Mouse (Mus musculus): ENCODE data around the gene Prkcz.

The Prkcz gene

DNA sequence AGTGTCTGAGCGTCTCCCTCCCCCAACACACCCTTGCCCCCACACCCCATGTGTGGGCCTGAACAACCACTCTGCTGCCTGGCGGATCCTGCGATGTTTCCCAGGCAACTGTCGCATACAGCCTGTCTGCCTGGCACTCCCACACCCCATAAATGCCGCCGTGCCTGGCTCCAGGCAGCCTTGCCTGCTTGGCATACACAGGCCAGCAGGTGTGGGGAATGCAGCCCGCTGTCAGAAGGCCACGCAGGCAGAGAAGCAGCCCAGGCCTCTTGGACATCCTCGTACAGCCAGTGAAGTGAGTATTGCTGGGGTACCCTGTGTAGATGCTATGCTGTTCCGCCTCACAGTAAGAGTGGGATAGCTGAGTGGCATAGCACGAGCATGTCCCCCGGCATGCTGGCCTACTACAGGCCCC, 114.5 kb downstream of the Prkcz start:
- in situ Hi-C loops (cut with MboI, MseI) = loop anchor here (5.0 kb wide), 2 partner anchors 39 to 149 kb away; no protein-coding TSS in a partner anchor

GRCm38 (mm10) chr4:155245770-155246492, 115.2 kb downstream of the Prkcz start:
- in situ Hi-C loops (cut with MboI, MseI) = loop anchor here (5.0 kb wide), 2 partner anchors 39 to 149 kb away; no protein-coding TSS in a partner anchor

GRCm38 (mm10) chr4:155243233-155243632, 117.9 kb downstream of the Prkcz start:
- in situ Hi-C loops (cut with MboI, MseI) = no loop called here

- in situ Hi-C loops (cut with MboI, MseI) = no loop called here
Measured at GRCm38 (mm10) chr4:155242292-155242691, 118.9 kb downstream of the Prkcz start.

DNA sequence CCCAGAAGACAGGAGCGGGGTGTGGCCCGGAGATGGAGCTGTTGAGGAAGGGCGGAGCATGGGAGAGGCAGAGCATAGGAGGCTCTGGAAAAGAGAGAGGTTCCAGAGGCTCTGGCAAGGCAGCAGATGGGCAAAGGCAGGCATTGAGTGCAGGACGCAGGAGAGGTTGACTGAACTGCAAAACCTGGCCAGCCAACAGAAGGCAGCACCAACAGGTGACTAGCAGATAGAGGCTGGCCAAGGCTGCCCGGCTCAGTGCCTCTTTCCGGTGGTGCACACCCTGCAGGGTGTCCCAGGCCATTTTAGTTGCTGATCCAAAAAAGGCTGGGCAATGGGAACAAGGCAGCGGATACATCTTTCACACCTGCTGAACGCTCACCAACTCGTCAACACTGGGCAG, 119.4 kb downstream of the Prkcz start:
- in situ Hi-C loops (cut with MboI, MseI) = no loop called here

- in situ Hi-C loops (cut with MboI, MseI) = no loop called here
Measured at GRCm38 (mm10) chr4:155239494-155239893, 121.7 kb downstream of the Prkcz start.

DNA sequence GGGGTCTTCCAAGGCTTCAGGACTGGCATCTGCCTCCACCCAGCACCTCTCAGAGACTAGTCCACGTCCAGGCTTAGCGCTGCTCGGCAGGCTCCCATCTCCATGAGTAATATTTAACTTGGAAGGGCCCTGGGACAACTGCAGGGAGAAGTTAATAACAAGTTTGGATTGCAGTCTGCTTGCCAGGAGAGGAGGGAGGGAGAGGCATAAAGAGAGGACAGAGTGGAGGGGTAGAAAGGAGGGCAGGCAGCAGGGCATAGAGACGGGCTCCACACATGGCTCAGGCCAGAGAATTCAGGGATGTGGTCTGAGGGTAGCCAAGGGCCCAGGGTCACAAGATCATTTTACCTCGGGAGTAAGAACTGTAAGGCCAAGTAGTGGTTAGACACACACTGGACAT, 122.9 kb downstream of the Prkcz start:
- in situ Hi-C loops (cut with MboI, MseI) = no loop called here

DNA sequence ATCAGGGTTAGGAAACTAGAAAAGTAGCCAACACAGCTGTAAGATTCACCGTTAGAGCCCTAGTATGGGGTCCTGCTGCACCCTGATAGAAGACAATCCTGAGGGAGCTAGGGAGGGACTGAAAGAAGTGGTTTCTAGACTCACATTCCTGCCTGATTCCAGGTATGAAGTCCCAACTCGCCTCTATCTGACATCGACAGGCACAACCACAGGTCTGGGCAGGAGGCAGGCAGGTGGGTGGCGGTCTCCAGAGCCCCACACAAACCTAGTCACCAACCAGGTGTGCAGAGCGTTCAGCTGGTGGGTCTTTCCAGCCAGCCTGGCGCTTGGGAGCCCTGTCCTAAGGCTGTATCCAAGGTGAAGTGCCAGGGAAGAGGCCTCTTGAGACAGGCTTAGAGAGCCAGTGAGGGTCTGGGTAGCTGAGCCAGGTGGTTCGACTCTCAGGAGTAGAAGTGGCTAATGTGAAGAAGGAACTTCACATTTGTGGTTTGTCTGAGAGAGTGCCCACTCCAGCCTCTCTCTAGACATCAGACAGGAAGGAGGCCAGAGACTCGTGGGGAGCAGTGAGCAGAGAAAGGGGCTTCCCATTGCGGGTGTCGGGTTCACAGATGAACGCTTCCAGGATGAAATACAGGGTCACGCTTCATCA, 124.3 kb downstream of the Prkcz start:
- in situ Hi-C loops (cut with MboI, MseI) = no loop called here

DNA sequence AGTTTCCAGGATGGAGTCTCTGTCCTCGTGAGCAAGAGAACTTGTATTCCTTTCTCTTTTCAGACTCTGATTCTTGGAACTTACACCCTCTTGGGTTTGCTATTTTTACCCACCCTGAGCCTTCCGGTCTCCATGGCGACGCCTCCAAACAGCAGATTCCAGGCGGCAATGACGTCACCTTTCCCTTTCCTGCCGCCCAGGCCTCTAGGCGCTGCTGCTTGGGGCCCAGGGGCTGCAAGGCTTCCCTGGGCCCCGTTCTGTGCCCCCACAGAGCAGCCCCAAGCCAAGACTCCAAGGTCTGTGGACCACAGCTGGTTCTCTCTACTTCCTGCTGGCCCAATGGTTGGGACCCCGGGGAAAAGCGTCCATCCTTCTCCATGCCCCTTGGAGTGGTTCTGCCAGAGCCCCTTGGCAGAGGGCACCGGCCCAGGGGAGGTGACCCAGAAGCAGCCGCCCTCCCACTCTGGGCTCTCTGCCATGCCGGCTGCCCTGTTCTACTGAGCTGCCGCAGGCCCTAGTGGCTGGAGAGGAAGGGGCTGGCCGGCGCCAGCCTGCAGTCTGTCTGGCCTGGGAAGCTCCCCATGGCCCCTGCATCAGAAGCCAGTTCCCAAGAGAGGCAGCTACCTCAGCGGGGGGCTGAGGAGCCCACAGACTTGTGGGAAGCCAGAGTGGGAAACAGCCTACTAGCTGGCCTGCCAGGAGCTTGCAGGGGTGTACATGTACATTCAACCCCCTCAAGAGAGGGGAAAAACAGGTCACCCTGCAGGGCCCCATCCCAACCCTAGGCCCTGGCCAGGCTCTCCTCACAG, 125.6 kb downstream of the Prkcz start:
- in situ Hi-C loops (cut with MboI, MseI) = no loop called here

- in situ Hi-C loops (cut with MboI, MseI) = no loop called here
Measured at GRCm38 (mm10) chr4:155234371-155235310, 126.5 kb downstream of the Prkcz start.

GRCm38 (mm10) chr4:155233878-155234277, 127.3 kb downstream of the Prkcz start:
- in situ Hi-C loops (cut with MboI, MseI) = no loop called here

DNA sequence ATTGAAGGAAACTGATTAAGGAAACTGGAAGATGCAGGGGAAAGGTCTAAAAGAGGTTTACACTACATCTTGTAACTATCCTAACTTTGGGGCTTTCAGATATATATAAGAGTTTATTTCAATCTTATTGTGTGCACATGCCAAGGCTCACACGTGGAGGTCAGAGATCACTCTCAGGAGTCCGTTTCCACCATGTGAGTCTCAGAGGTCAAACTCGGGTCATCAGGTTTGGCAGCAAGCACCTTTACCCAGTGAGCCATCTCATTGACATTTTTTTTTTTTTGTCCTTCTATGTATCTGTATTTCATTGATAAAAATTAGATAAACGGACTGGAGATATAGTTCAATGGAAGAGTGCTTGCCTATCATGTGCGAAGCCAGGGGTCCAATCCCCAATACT, 132.7 kb downstream of the Prkcz start:
- in situ Hi-C loops (cut with MboI, MseI) = no loop called here

GRCm38 (mm10) chr4:155227986-155228385, 133.2 kb downstream of the Prkcz start:
- in situ Hi-C loops (cut with MboI, MseI) = no loop called here

DNA sequence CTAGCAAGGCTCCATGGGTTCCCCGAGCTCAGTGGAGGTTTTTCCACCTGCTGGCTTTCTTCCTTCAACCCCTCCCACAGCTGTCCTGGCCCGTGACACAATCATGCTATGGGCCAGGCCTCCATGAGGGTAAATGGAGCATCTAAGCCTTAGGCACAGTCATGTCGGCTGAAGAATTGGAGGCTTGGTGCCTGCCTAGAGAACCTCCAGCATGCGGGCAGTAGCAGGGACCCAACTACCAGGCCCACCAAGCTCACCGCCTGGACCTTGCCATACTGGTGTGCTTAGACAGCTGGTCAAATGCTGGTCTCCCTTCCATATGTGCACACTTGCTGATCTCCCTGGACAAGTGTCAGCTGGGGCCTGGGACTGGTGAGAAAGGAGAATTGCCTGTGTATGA, 135.2 kb downstream of the Prkcz start:
- in situ Hi-C loops (cut with MboI, MseI) = no loop called here

- in situ Hi-C loops (cut with MboI, MseI) = no loop called here
Measured at GRCm38 (mm10) chr4:155223594-155224528, 137.3 kb downstream of the Prkcz start.

GRCm38 (mm10) chr4:155222841-155223593, 138.1 kb downstream of the Prkcz start:
- in situ Hi-C loops (cut with MboI, MseI) = no loop called here

DNA sequence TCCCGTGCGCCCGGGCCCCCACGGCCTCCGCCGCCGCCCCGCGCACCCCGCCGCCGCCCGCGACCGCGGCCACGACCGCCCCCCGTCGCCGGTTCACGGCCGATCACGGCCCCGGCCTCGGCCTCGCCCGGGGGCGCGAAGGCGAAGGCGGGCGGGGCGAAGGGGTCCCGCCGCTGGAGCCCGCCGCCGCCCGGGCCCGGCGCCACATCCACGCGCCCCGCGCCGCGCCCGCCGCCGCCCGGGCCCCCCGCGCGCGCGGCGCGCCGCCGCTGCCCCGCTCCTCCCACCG, 138.7 kb downstream of the Prkcz start, which contains the start of gene Ski:
TSS of gene Ski (minus strand) at position 41 of the 289 bp plus-strand sequence.
- in situ Hi-C loops (cut with MboI, MseI) = no loop called here

- in situ Hi-C loops (cut with MboI, MseI) = no loop called here
Measured at GRCm38 (mm10) chr4:155221599-155222551, 139.3 kb downstream of the Prkcz start.

All from T-helper 1 cell (primary cell).